Mouse (Mus musculus) liver, postnatal 0 days (tissue): Measurements from ENCODE around the gene Slc15a2. TPM values are rescaled to one million over a fixed set of nuclear protein-coding genes. Genes with fewer than 3 reads are reported as not detected.

Source experiments
- ATAC-seq: fragments of 200-750 bp; cut with Nextera tagmentation; 2 replicates; pipeline ENCODE4 v1.8.0; 2017; ENCODE audit warnings: mild to moderate bottlenecking, moderate library complexity
- DNase-seq: peaks from one replicate; pipeline ENCODE4 v3.0.0-alpha.2; 2016
- H3K27ac ChIP-seq: fragments of 300-500 bp; sonication (generic); 2 replicates; pipeline ENCODE4 v1.5.1; 2014; ENCODE audit warnings: antibody characterized with exemption, moderate library complexity, mild to moderate bottlenecking, low read depth
- H3K27me3 ChIP-seq: fragments of 300-500 bp; sonication (generic); 2 replicates; pipeline ENCODE4 v1.6.1; 2014; ENCODE audit warnings: low read length, control low read depth, mixed read lengths; ENCODE audit not compliant: insufficient read depth
- H3K36me3 ChIP-seq: fragments of 300-500 bp; sonication (generic); replicated peaks from 2 replicates; pipeline ENCODE4 v1.6.1; 2014; ENCODE audit warnings: mild to moderate bottlenecking, control low read depth, low read length, moderate library complexity, mixed read lengths; ENCODE audit not compliant: insufficient read depth
- H3K4me1 ChIP-seq: fragments of 300-500 bp; sonication (generic); 2 replicates; pipeline ENCODE4 v1.6.1; 2014; ENCODE audit warnings: antibody characterized with exemption, mild to moderate bottlenecking, control low read depth; ENCODE audit not compliant: insufficient read depth
- H3K4me2 ChIP-seq: fragments of 300-500 bp; sonication (generic); 2 replicates; pipeline ENCODE4 v1.6.1; 2014; ENCODE audit warnings: low read depth, mild to moderate bottlenecking, low read length, moderate library complexity, mixed read lengths
- H3K4me3 ChIP-seq: fragments of 300-500 bp; sonication (generic); 2 replicates; pipeline ENCODE4 v1.5.1; 2014; ENCODE audit warnings: low read depth, low read length
- H3K9ac ChIP-seq: fragments of 300-500 bp; sonication (generic); replicated peaks from 2 replicates; pipeline ENCODE4 v1.6.1; 2014; ENCODE audit warnings: mild to moderate bottlenecking, moderate library complexity
- H3K9me3 ChIP-seq: fragments of 300-500 bp; sonication (generic); 2 replicates; pipeline ENCODE4 v1.6.1; 2016; ENCODE audit warnings: mild to moderate bottlenecking, control low read depth, low read length, mixed read lengths
- CTCF ChIP-seq: sonication (generic); IDR thresholded peaks from 2 replicates; pipeline ENCODE4 v1.5.1; 2016; ENCODE audit warnings: antibody characterized with exemption, low read depth
- EP300 ChIP-seq: IDR thresholded peaks from 2 replicates; pipeline ENCODE4 v1.6.1; 2016; ENCODE audit warnings: antibody characterized with exemption, low read depth, mild to moderate bottlenecking
- WGBS: fragments of 180-500 bp; shearing (Covaris S2); extraction: QIAGEN DNeasy Blood & Tissue Kit; methylation state at CpG from one replicate; pipeline ENCODE4 v1.1.7; 2014; ENCODE audit not compliant: insufficient replicate concordance; 5-methylcytosine and 5-hydroxymethylcytosine counted together
- polyA plus RNA-seq: library from polyadenylated mRNA; unstranded; fragments of >200 nt; fragmentation: Nextera tagmentation; extraction: Ambion mirVana; gene quantifications from 2 replicates; pipeline ENCODE4 v1.2.1, GENCODE M21; 2015

Slc15a2 gene
- polyA plus RNA-seq, 1 experiment from 2014 or later: 1.8 TPM

- no peaks in the 10 kb centered on the region for H3K4me1 ChIP-seq
- no peaks in the 10 kb centered on the region for H3K9me3 ChIP-seq
- ATAC-seq (no peak; the same call in 1 of the 2 replicates), DNase-seq (no peak)
- H3K4me2 ChIP-seq: no peak overlapping the region
- no peaks in the 10 kb centered on the region for H3K36me3 ChIP-seq
- 34% methylated on average over 13 of the region's 13 CpGs for WGBS
- H3K27ac ChIP-seq: no peak overlapping the region
- H3K27me3 ChIP-seq: no peaks in the 10 kb centered on the region
- no peak overlapping the region for H3K4me3 ChIP-seq
- H3K9ac ChIP-seq: no peak overlapping the region
- TF ChIP-seq EP300: no peak
- peak; percentile 45 for TF ChIP-seq CTCF
These were observed 64.3 kb downstream of the Slc15a2 start for GRCm38 (mm10) chr16:36720194-36721055.

- no peaks in the 10 kb centered on the region for H3K27me3 ChIP-seq
- DNase-seq: no peak
- H3K4me1 ChIP-seq: no peaks in the 10 kb centered on the region
- H3K4me2 ChIP-seq: no peak overlapping the region
- no peak overlapping the region for H3K4me3 ChIP-seq
- no peak overlapping the region for H3K9ac ChIP-seq
- no peak overlapping the region for H3K27ac ChIP-seq
- no peaks in the 10 kb centered on the region for H3K9me3 ChIP-seq
- H3K36me3 ChIP-seq: no peaks in the 10 kb centered on the region
- ATAC-seq: no peak
- no peak for TF ChIP-seq EP300
- TF ChIP-seq CTCF: no peak
These were observed 66.1 kb downstream of the Slc15a2 start for GRCm38 (mm10) chr16:36718637-36719036.

- no peak for DNase-seq
These were observed 67.3 kb downstream of the Slc15a2 start for GRCm38 (mm10) chr16:36717481-36717880.

DNA sequence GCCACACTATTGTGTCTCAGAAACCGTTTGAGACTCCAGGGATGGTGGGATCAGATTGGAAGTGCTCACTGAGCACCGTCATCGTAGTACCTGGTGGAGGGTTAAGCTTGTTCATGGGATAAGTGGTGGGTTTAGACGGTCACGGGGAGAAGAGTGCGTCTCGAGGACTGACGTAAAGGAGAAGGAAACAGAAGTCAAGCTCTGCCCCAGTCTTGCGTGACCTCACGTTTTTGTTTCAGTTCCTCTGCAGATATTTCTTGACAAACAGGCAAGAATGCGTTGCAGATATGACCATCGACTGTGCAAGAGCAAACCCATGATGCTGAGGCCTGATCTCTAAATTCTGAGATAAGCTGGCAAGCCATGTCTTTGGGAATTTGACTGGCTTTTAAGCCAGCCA lies 73.0 kb downstream of the Slc15a2 start:
- TF ChIP-seq EP300: no peak
- TF ChIP-seq CTCF: no peak
- Histone ChIP-seq H3K36me3 (no peaks in the 10 kb centered on the region), H3K9me3 (no peaks in the 10 kb centered on the region), H3K27me3 (no peaks in the 10 kb centered on the region), H3K27ac (peak overlapping the region; percentile 29; the same call in 1 of the 2 replicates), H3K4me1 (peaks cover 4% of the 10 kb centered on the region; the same call in 1 of the 2 replicates), H3K9ac (no peak overlapping the region), H3K4me3 (no peak overlapping the region), H3K4me2 (no peak overlapping the region)
- 43% methylated on average over 12 of the region's 12 CpGs for WGBS
- ATAC-seq (peak; percentile 38; the same call in 1 of the 2 replicates), DNase-seq (peak; percentile 31)

More at GRCm38 (mm10) chr16:36717481-36717880, 67.3 kb downstream of the Slc15a2 start:
- peak; percentile 38; the same call in 1 of the 2 replicates for ATAC-seq
- no peak overlapping the region for H3K4me3 ChIP-seq
- H3K36me3 ChIP-seq: no peaks in the 10 kb centered on the region
- H3K9ac ChIP-seq: no peak overlapping the region
- H3K4me1 ChIP-seq: no peaks in the 10 kb centered on the region
- no peak overlapping the region for H3K4me2 ChIP-seq
- H3K27ac ChIP-seq: no peak overlapping the region
- H3K9me3 ChIP-seq: no peaks in the 10 kb centered on the region
- TF ChIP-seq EP300: no peak
- no peak for TF ChIP-seq CTCF
- 47% methylated on average over 4 of the region's 4 CpGs for WGBS
- no peaks in the 10 kb centered on the region for H3K27me3 ChIP-seq

DNA sequence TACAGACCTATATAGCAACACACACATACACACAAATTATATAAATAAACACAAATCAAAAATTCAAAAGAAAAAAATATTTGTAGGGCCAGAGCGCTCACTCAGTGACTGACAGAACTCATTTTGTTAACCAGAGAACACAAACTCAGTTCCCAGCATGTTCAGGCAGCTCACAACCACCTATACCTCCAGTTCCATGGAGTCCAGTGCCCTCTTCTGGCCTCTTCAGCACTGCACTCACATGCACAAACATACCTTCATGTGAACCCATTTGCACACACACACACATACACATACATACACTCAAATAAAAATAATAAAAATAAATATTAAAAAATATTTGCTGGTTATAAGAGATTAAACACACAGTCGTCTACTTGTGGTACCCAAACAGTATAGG lies 74.0 kb downstream of the Slc15a2 start:
- DNase-seq (no peak), ATAC-seq (no peak)
- Histone ChIP-seq H3K27ac (no peak overlapping the region), H3K36me3 (no peaks in the 10 kb centered on the region), H3K27me3 (no peaks in the 10 kb centered on the region), H3K4me3 (no peak overlapping the region), H3K4me2 (no peak overlapping the region), H3K4me1 (peaks cover 4% of the 10 kb centered on the region; the same call in 1 of the 2 replicates), H3K9me3 (no peaks in the 10 kb centered on the region), H3K9ac (no peak overlapping the region)
- TF ChIP-seq CTCF (peak; percentile 49), EP300 (no peak)
- 79% methylated on average over 2 of the region's 2 CpGs for WGBS

DNA sequence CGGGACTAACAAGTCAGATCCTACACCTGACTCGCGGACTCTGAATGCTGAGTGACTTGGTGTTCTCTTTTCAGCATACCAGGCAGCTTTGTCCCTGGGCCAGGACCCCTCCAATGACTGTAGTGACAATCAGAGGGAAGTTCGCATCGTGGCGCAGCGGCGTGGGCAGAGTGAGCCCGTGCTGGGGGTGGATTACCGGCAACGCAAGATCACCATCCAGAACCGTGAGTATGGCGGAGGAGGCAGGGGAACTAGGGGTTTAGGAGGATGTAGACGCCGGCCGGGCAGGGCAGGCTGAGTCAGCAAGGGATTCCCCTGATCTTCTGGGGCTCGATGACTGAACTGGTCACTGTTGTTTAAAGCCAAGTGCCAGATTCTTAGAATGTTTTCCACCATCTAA lies 75.4 kb downstream of the Slc15a2 start:
- no peak overlapping the region for H3K9ac ChIP-seq
- no peak overlapping the region for H3K4me2 ChIP-seq
- H3K9me3 ChIP-seq: no peaks in the 10 kb centered on the region
- H3K4me1 ChIP-seq: peaks cover 4% of the 10 kb centered on the region; the same call in 1 of the 2 replicates
- H3K27me3 ChIP-seq: no peaks in the 10 kb centered on the region
- H3K4me3 ChIP-seq: no peak overlapping the region
- ATAC-seq (no peak), DNase-seq (no peak)
- H3K36me3 ChIP-seq: no peaks in the 10 kb centered on the region
- no peak for TF ChIP-seq CTCF
- no peak for TF ChIP-seq EP300
- no peak overlapping the region for H3K27ac ChIP-seq
- WGBS: 75% methylated on average over 17 of the region's 17 CpGs
